8 mouse cellular contexts compared by ENCODE assay signal in the genomic region with DNA sequence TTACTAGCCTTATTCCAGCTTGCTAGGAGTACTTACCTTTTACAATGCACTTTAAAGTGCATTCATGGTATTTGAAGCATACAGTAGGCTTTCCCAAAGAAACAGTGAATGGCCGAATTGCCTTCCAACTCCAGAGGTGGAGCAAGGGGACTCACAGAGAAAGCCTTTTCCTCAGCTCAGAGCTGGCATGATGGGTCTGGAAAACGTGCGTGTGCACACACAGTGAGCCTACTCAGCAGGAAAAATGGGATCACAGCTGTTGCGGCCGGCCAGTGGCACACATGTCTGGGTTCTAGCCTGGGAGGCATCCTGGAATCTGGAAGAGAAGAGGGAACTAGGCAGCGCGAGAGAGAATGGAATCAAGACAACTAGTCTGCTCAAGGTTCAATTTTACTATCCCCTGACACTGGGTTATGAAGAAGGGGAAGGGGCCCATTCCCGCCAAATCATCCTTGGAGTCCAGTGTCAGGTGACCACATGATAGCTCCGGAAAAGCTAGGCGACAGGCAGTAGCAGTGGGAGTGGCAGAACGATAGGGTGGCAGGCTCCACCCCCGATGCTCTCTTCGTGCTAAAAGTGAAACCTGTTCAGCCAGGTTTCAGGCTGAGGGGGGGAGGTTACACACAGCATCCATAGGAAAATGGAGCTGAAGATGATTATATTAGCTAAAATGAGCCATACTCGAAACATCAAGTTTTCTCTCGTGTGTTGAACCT. TPM values are rescaled to one million over a fixed set of nuclear protein-coding genes. Genes with fewer than 3 reads are reported as not detected.
DNase-seq lines count a peak whose midpoint lies in the region; ATAC-seq and TF ChIP-seq lines count a peak whose summit lies in the region.

No protein-coding gene starts in this region.

- peak overlapping the region; percentile 50 for H3K9ac ChIP-seq in kidney, embryonic 16.5 days (replicated peaks; ENCODE audit: low read length)

- DNase-seq in kidney, postnatal 10 days, result no peak
- peak; percentile 7 to 16 for DNase-seq in thymus, postnatal 36 days
- no peak for DNase-seq in adrenal gland, postnatal 10 days

- no peaks in the 10 kb centered on the region for H3K36me3 ChIP-seq in kidney, embryonic 16.5 days (ENCODE audit: insufficient read depth, low read length)
- no peaks in the 10 kb centered on the region for H3K36me3 ChIP-seq in macrophage (ENCODE audit: inconsistent target)

- WGBS in kidney, embryonic 16.5 days, result 15% methylated on average over 15 of the region's 15 CpGs
- WGBS in macrophage (ENCODE audit: missing documents), result 11% methylated on average over 15 of the region's 15 CpGs

- H3K27me3 ChIP-seq in kidney, embryonic 16.5 days (ENCODE audit: insufficient read depth, low read length), result no peaks in the 10 kb centered on the region

- peak overlapping the region; percentile 60 for H3K4me2 ChIP-seq in kidney, embryonic 16.5 days (replicated peaks; ENCODE audit: low read depth, low read length)

- H3K4me3 ChIP-seq in kidney, embryonic 16.5 days (ENCODE audit: low read length), result peak overlapping the region; percentile 43
- H3K4me3 ChIP-seq in bone marrow macrophage, adult 2 months (ENCODE audit: insufficient read depth, low read length), result peak overlapping the region; percentile 50
- H3K4me3 ChIP-seq in macrophage (ENCODE audit: inconsistent target), result peak overlapping the region; percentile 44

- TF ChIP-seq POLR2A in bone marrow macrophage, adult 2 months (IDR thresholded peaks at IDR 0.05; ENCODE audit: borderline replicate concordance, low read depth, low read length), result no peak

- no peaks in the 10 kb centered on the region for H3K79me2 ChIP-seq in macrophage (ENCODE audit: inconsistent target)

- H3K9me3 ChIP-seq in kidney, embryonic 16.5 days (ENCODE audit: low read length), result no peaks in the 10 kb centered on the region

- no peak for TF ChIP-seq CTCF in bone marrow macrophage, adult 2 months (IDR thresholded peaks at IDR 0.05; ENCODE audit: low read depth, low read length)

- peaks cover 5% of the 10 kb centered on the region; the same call in 1 of the 2 replicates for H3K4me1 ChIP-seq in kidney, embryonic 16.5 days (ENCODE audit: insufficient read depth, low read length)
- peaks cover 5% of the 10 kb centered on the region for H3K4me1 ChIP-seq in bone marrow macrophage, adult 2 months (ENCODE audit: control insufficient read depth, insufficient read depth, low read length)

- no peak for ATAC-seq in kidney, embryonic 16.5 days (ENCODE audit: low FRiP score, low TSS enrichment)
- peak; percentile 55 to 67; a peak in 3 of 4 replicates for ATAC-seq in hematopoietic stem cell, adult 5-6 weeks (replicated peaks in 1 of 2; ENCODE audit: insufficient read depth in 1 of 2, low FRiP score in 2 of 2, low TSS enrichment in 1 of 2, low read depth in 1 of 2, poor library complexity in 2 of 2, severe bottlenecking in 2 of 2)
- no peak for ATAC-seq in monocyte, adult 5-6 weeks (replicated peaks; ENCODE audit: insufficient number of reproducible peaks, low FRiP score, low TSS enrichment, poor library complexity, severe bottlenecking)

- H3K27ac ChIP-seq in kidney, embryonic 16.5 days (ENCODE audit: low read length), result no peak overlapping the region
- no peak overlapping the region for H3K27ac ChIP-seq in bone marrow macrophage, adult 2 months (ENCODE audit: insufficient read depth, low read depth, low read length)
- no peak overlapping the region for H3K27ac ChIP-seq in macrophage

RNA-seq across cellular contexts. Expression of a gene that starts 22.3 kb away (rescaled TPM):
- polyA plus RNA-seq in kidney, embryonic 16.5 days (2015; fragmentation: Nextera tagmentation; extraction: Ambion mirVana), result 0.92 and 1.1 TPM in 2 replicates
- not detected in 2 replicates for polyA plus RNA-seq in bone marrow macrophage, adult 2 months (2012; ENCODE audit: insufficient read depth, insufficient read length, missing spikeins)
- total RNA-seq in hematopoietic stem cell, adult 5-6 weeks (2017), result 0.19 and 0.50 TPM in 2 replicates
- total RNA-seq in macrophage (2018; cell fraction: chromatin; rRNA removed), result 1 to 10 TPM in 1 of 26 experiments, under 1 TPM in 7, not detected in 18; 0.13 to 1.9 (median 0.17) TPM
- total RNA-seq in macrophage (2018; cell fraction: cytosol; rRNA removed), result under 1 TPM in 16 of 26 experiments, not detected in 10; 0.03 to 0.61 (median 0.05) TPM
- under 1 TPM in 3 of 26 experiments, not detected in 23; 0.06 to 0.96 (median 0.56) TPM for total RNA-seq in macrophage (2018; cell fraction: nucleus; rRNA removed)
- 0.20 to 0.33 TPM in 2 of 3 replicates, not detected in the other for polyA plus RNA-seq in macrophage (2018)
- 0.11 to 1.8 TPM (median 0.39 TPM) in 3 replicates for total RNA-seq in monocyte, adult 5-6 weeks (2017)
- 10 to 100 TPM in 1 of 2 experiments, 1 to 10 TPM in 1; 7.2 to 14.2 TPM for total RNA-seq in adrenal gland, postnatal 10 days (2021)

RNA-seq across cellular contexts. Expression of a gene that starts 27.8 kb away (rescaled TPM):
- 8.0 and 8.3 TPM in 2 replicates for polyA plus RNA-seq in kidney, embryonic 16.5 days (2015; fragmentation: Nextera tagmentation; extraction: Ambion mirVana)
- 0.32 and 0.37 TPM in 2 replicates for polyA plus RNA-seq in bone marrow macrophage, adult 2 months (2012; ENCODE audit: insufficient read depth, insufficient read length, missing spikeins)
- 1.3 and 5.2 TPM in 2 replicates for total RNA-seq in hematopoietic stem cell, adult 5-6 weeks (2017)
- 1 to 10 TPM in 5 of 26 experiments, under 1 TPM in 17, not detected in 4; 0.16 to 1.8 (median 0.50) TPM for total RNA-seq in macrophage (2018; cell fraction: chromatin; rRNA removed)
- total RNA-seq in macrophage (2018; cell fraction: cytosol; rRNA removed), result under 1 TPM; 0.11 to 0.74 (median 0.34) TPM
- 1 to 10 TPM in 4 of 26 experiments, under 1 TPM in 21, not detected in 1; 0.10 to 1.4 (median 0.37) TPM for total RNA-seq in macrophage (2018; cell fraction: nucleus; rRNA removed)
- polyA plus RNA-seq in macrophage (2018), result 0.52 to 0.66 TPM (median 0.62 TPM) in 3 replicates
- 0.19 TPM in 1 of 3 replicates, not detected in the others for total RNA-seq in monocyte, adult 5-6 weeks (2017)
- total RNA-seq in adrenal gland, postnatal 10 days (2021), result 10 to 100 TPM; 16.6 to 19.7 TPM

RNA-seq across cellular contexts. Expression of a gene that starts 54.9 kb away (rescaled TPM):
- 18.2 and 19.6 TPM in 2 replicates for polyA plus RNA-seq in kidney, embryonic 16.5 days (2015; fragmentation: Nextera tagmentation; extraction: Ambion mirVana)
- polyA plus RNA-seq in bone marrow macrophage, adult 2 months (2012; ENCODE audit: insufficient read depth, insufficient read length, missing spikeins), result 11.3 and 15.8 TPM in 2 replicates
- total RNA-seq in hematopoietic stem cell, adult 5-6 weeks (2017), result 8.3 and 14.2 TPM in 2 replicates
- total RNA-seq in macrophage (2018; cell fraction: chromatin; rRNA removed), result 100 to 1,000 TPM in 1 of 26 experiments, 10 to 100 TPM in 24, 1 to 10 TPM in 1; 7.6 to 111 (median 56.3) TPM
- 10 to 100 TPM; 10.7 to 19.1 (median 14.6) TPM for total RNA-seq in macrophage (2018; cell fraction: cytosol; rRNA removed)
- 10 to 100 TPM in 25 of 26 experiments, 1 to 10 TPM in 1; 7.3 to 74.2 (median 27.2) TPM for total RNA-seq in macrophage (2018; cell fraction: nucleus; rRNA removed)
- 13.4 to 13.7 TPM (median 13.6 TPM) in 3 replicates for polyA plus RNA-seq in macrophage (2018)
- 9.5 to 21.8 TPM (median 19.0 TPM) in 3 replicates for total RNA-seq in monocyte, adult 5-6 weeks (2017)
- 10 to 100 TPM; 45.6 to 73.5 TPM for total RNA-seq in adrenal gland, postnatal 10 days (2021)

Comparison
In these comparisons a context has a peak if more than half of its experiments do, and no peak if none do; other contexts are left out.
1. ATAC-seq: peak in hematopoietic stem cell, adult 5-6 weeks (2 of 2); none in kidney, embryonic 16.5 days (single experiment) and monocyte, adult 5-6 weeks (single experiment).
2. DNase-seq: peak in thymus, postnatal 36 days (2 of 2); none in kidney, postnatal 10 days (single experiment) and adrenal gland, postnatal 10 days (single experiment).
3. Peak in every context shown above with its lines, with median percentiles within 50 percentile points of each other: H3K4me3 ChIP-seq.